8 mouse cellular contexts compared by ENCODE assay signal in the genomic region with DNA sequence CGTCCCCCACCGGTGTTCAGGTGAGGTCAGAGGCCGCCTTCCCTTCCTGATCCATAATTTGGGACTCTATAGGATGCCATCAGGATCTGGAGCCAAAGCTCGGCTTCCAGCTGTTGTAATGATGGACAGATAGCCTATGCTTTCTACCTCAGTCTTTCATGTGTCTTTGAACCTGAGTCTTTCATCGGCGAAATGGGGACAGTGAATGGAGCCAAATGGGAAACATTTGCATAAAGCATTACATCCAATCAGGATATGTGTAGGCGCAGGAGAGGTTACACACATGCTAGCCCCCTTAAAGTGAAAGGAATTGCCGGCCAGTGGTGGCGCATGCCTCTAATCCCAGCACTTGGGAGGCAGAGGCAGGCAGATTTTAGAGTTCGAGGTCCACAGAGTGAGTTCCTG. TPM values are rescaled to one million over a fixed set of nuclear protein-coding genes. Genes with fewer than 3 reads are reported as not detected.
DNase-seq lines count a peak whose midpoint lies in the region; ATAC-seq and TF ChIP-seq lines count a peak whose summit lies in the region.

No protein-coding gene starts in this region.

- ATAC-seq in heart, embryonic 11.5 days (replicated peaks; ENCODE audit: insufficient number of reproducible peaks, low FRiP score, low TSS enrichment), result peak; percentile 44
- ATAC-seq in embryonic facial prominence, embryonic 14.5 days (ENCODE audit: low read depth), result peak; percentile 67
- peak; percentile 65 for ATAC-seq in intestine, embryonic 14.5 days (replicated peaks; ENCODE audit: low FRiP score, low TSS enrichment, low read depth)

- H3K27me3 ChIP-seq in heart, embryonic 11.5 days (ENCODE audit: control insufficient read depth, insufficient read depth, low read length), result no peaks in the 10 kb centered on the region
- no peaks in the 10 kb centered on the region for H3K27me3 ChIP-seq in E14TG2a.4 (ENCODE audit: insufficient read depth, low read length)
- H3K27me3 ChIP-seq in embryonic facial prominence, embryonic 14.5 days (replicated peaks; ENCODE audit: control insufficient read depth, insufficient read depth, low read length), result no peaks in the 10 kb centered on the region
- H3K27me3 ChIP-seq in intestine, embryonic 14.5 days (replicated peaks; ENCODE audit: control insufficient read depth, insufficient read depth, low read length), result no peaks in the 10 kb centered on the region
- no peaks in the 10 kb centered on the region for H3K27me3 ChIP-seq in midbrain, embryonic 10.5 days (ENCODE audit: low read depth, poor library complexity, severe bottlenecking)

- H3K4me2 ChIP-seq in heart, embryonic 11.5 days, result peak overlapping the region; percentile 61
- H3K4me2 ChIP-seq in embryonic facial prominence, embryonic 14.5 days (ENCODE audit: low read depth, low read length), result peak overlapping the region; percentile 55
- H3K4me2 ChIP-seq in intestine, embryonic 14.5 days (ENCODE audit: low read length), result peak overlapping the region; percentile 63

- no peaks in the 10 kb centered on the region for H3K4me1 ChIP-seq in heart, embryonic 11.5 days (ENCODE audit: control insufficient read depth, insufficient read depth, low read length)
- H3K4me1 ChIP-seq in E14TG2a.4 (replicated peaks; ENCODE audit: low read depth, low read length), result peaks cover 89% of the 10 kb centered on the region
- H3K4me1 ChIP-seq in embryonic facial prominence, embryonic 14.5 days (ENCODE audit: control insufficient read depth, insufficient read depth, low read length), result peaks cover 3% of the 10 kb centered on the region
- peaks cover 10% of the 10 kb centered on the region for H3K4me1 ChIP-seq in intestine, embryonic 14.5 days (replicated peaks; ENCODE audit: control insufficient read depth, insufficient read depth, low read length)
- H3K4me1 ChIP-seq in midbrain, embryonic 10.5 days, result peaks cover 21% of the 10 kb centered on the region

- H3K9ac ChIP-seq in heart, embryonic 11.5 days (ENCODE audit: low read depth, low read length), result peak overlapping the region; percentile 73
- H3K9ac ChIP-seq in embryonic facial prominence, embryonic 14.5 days (ENCODE audit: low read depth, low read length), result peak overlapping the region; percentile 69
- H3K9ac ChIP-seq in intestine, embryonic 14.5 days (ENCODE audit: low read length), result peak overlapping the region; percentile 67

- no peak for TF ChIP-seq CTCF in E14TG2a.4 (conservative IDR thresholded peaks at IDR 0.05; ENCODE audit: low read length)

- H3K9me3 ChIP-seq in heart, embryonic 11.5 days (replicated peaks; ENCODE audit: control insufficient read depth, low read length), result no peaks in the 10 kb centered on the region
- no peaks in the 10 kb centered on the region for H3K9me3 ChIP-seq in E14TG2a.4 (ENCODE audit: low read length)
- H3K9me3 ChIP-seq in embryonic facial prominence, embryonic 14.5 days (ENCODE audit: control insufficient read depth, low read length), result no peaks in the 10 kb centered on the region
- no peaks in the 10 kb centered on the region for H3K9me3 ChIP-seq in intestine, embryonic 14.5 days (ENCODE audit: control insufficient read depth, low read length)
- H3K9me3 ChIP-seq in midbrain, embryonic 10.5 days (replicated peaks), result no peaks in the 10 kb centered on the region

- 2% methylated on average over 10 of the region's 10 CpGs for WGBS in heart, embryonic 11.5 days (ENCODE audit: insufficient replicate concordance)
- 3% methylated on average over 10 of the region's 10 CpGs for whole genome bisulfite sequencing in embryonic facial prominence, embryonic 14.5 days
- WGBS in intestine, embryonic 14.5 days, result 1% methylated on average over 10 of the region's 10 CpGs
- 4% methylated on average over 10 of the region's 10 CpGs for WGBS in midbrain, embryonic 10.5 days

- DNase-seq in heart, adult 11 months, result no peak
- DNase-seq in embryonic facial prominence, embryonic 14.5 days (ENCODE audit: low spot score), result peak; percentile 72
- DNase-seq in intestine, embryonic 14.5 days (ENCODE audit: low spot score), result no peak
- DNase-seq in midbrain, embryonic 10.5 days (ENCODE audit: low spot score), result no peak
- DNase-seq in adipocyte (ENCODE audit: low spot score), result no peak
- DNase-seq in adrenal gland, adult 2 months, result no peak

- H3K36me3 ChIP-seq in heart, embryonic 11.5 days (ENCODE audit: control insufficient read depth, insufficient read depth, low read length), result peaks cover 9% of the 10 kb centered on the region; the same call in 1 of the 2 replicates
- H3K36me3 ChIP-seq in E14TG2a.4 (ENCODE audit: insufficient read depth, low read length), result peaks cover 72% of the 10 kb centered on the region
- peaks cover 44% of the 10 kb centered on the region for H3K36me3 ChIP-seq in embryonic facial prominence, embryonic 14.5 days (ENCODE audit: control insufficient read depth, insufficient read depth, low read length)
- H3K36me3 ChIP-seq in intestine, embryonic 14.5 days (ENCODE audit: control insufficient read depth, insufficient read depth, low read length), result peaks cover 52% of the 10 kb centered on the region
- H3K36me3 ChIP-seq in midbrain, embryonic 10.5 days, result peaks cover 58% of the 10 kb centered on the region

- peak overlapping the region; percentile 66 for H3K27ac ChIP-seq in heart, embryonic 11.5 days (ENCODE audit: low read depth, low read length)
- peak overlapping the region; percentile 79 for H3K27ac ChIP-seq in embryonic facial prominence, embryonic 14.5 days (replicated peaks; ENCODE audit: low read depth, low read length)
- H3K27ac ChIP-seq in intestine, embryonic 14.5 days (ENCODE audit: low read depth), result peak overlapping the region; percentile 71
- H3K27ac ChIP-seq in midbrain, embryonic 10.5 days (replicated peaks), result peak overlapping the region; percentile 89

- H3K4me3 ChIP-seq in heart, embryonic 11.5 days (ENCODE audit: low read depth, low read length), result peak overlapping the region; percentile 63
- peak overlapping the region; percentile 93 for H3K4me3 ChIP-seq in E14TG2a.4 (replicated peaks; ENCODE audit: low read length)
- H3K4me3 ChIP-seq in embryonic facial prominence, embryonic 14.5 days (ENCODE audit: low read depth, low read length), result peak overlapping the region; percentile 67
- peak overlapping the region; percentile 91 for H3K4me3 ChIP-seq in intestine, embryonic 14.5 days (ENCODE audit: low read depth, low read length)
- H3K4me3 ChIP-seq in midbrain, embryonic 10.5 days, result peak overlapping the region; percentile 71

RNA-seq across cellular contexts. Expression of gene Zswim1, which starts 0.7 kb away (rescaled TPM):
- 11.4 and 11.7 TPM in 2 replicates for polyA plus RNA-seq in heart, embryonic 11.5 days (2014; fragmentation: Nextera tagmentation; extraction: Ambion mirVana)
- 15.1 and 15.7 TPM in 2 replicates for polyA plus RNA-seq in embryonic facial prominence, embryonic 14.5 days (2014; fragmentation: Nextera tagmentation; extraction: Ambion mirVana)
- 16.5 and 17.4 TPM in 2 replicates for polyA plus RNA-seq in intestine, embryonic 14.5 days (2014; fragmentation: Nextera tagmentation; extraction: Ambion mirVana)
- 24.7 and 25.3 TPM in 2 replicates for polyA plus RNA-seq in midbrain, embryonic 10.5 days (2016; fragmentation: Nextera tagmentation; extraction: Ambion mirVana)
- total RNA-seq in adrenal gland, adult 2 months (2021), result 10 to 100 TPM; 11.0 to 11.7 TPM
- polyA plus RNA-seq in adrenal gland, adult 2 months (2012; rRNA removed), result 19.7 and 21.8 TPM in 2 replicates

RNA-seq across cellular contexts. Expression of gene Spata25, which starts 5.2 kb away (rescaled TPM):
- 0.30 TPM in 1 of 2 replicates, not detected in the other for polyA plus RNA-seq in heart, embryonic 11.5 days (2014; fragmentation: Nextera tagmentation; extraction: Ambion mirVana)
- not detected in 2 replicates for polyA plus RNA-seq in embryonic facial prominence, embryonic 14.5 days (2014; fragmentation: Nextera tagmentation; extraction: Ambion mirVana)
- not detected in 2 replicates for polyA plus RNA-seq in intestine, embryonic 14.5 days (2014; fragmentation: Nextera tagmentation; extraction: Ambion mirVana)
- polyA plus RNA-seq in midbrain, embryonic 10.5 days (2016; fragmentation: Nextera tagmentation; extraction: Ambion mirVana), result 0.17 TPM in 1 of 2 replicates, not detected in the other
- not detected for total RNA-seq in adrenal gland, adult 2 months (2021)
- not detected in 2 replicates for polyA plus RNA-seq in adrenal gland, adult 2 months (2012; rRNA removed)

RNA-seq across cellular contexts. Expression of gene Ctsa, which starts 9.5 kb away (rescaled TPM):
- 143 and 149 TPM in 2 replicates for polyA plus RNA-seq in heart, embryonic 11.5 days (2014; fragmentation: Nextera tagmentation; extraction: Ambion mirVana)
- polyA plus RNA-seq in embryonic facial prominence, embryonic 14.5 days (2014; fragmentation: Nextera tagmentation; extraction: Ambion mirVana), result 140 and 154 TPM in 2 replicates
- 155 and 168 TPM in 2 replicates for polyA plus RNA-seq in intestine, embryonic 14.5 days (2014; fragmentation: Nextera tagmentation; extraction: Ambion mirVana)
- polyA plus RNA-seq in midbrain, embryonic 10.5 days (2016; fragmentation: Nextera tagmentation; extraction: Ambion mirVana), result 85.7 and 98.2 TPM in 2 replicates
- 100 to 1,000 TPM; 114 to 124 TPM for total RNA-seq in adrenal gland, adult 2 months (2021)
- 304 and 353 TPM in 2 replicates for polyA plus RNA-seq in adrenal gland, adult 2 months (2012; rRNA removed)

RNA-seq across cellular contexts. Expression of gene Neurl2, which starts 10.1 kb away (rescaled TPM):
- 41.9 and 43.2 TPM in 2 replicates for polyA plus RNA-seq in heart, embryonic 11.5 days (2014; fragmentation: Nextera tagmentation; extraction: Ambion mirVana)
- polyA plus RNA-seq in embryonic facial prominence, embryonic 14.5 days (2014; fragmentation: Nextera tagmentation; extraction: Ambion mirVana), result 8.3 and 9.1 TPM in 2 replicates
- 6.7 and 7.7 TPM in 2 replicates for polyA plus RNA-seq in intestine, embryonic 14.5 days (2014; fragmentation: Nextera tagmentation; extraction: Ambion mirVana)
- polyA plus RNA-seq in midbrain, embryonic 10.5 days (2016; fragmentation: Nextera tagmentation; extraction: Ambion mirVana), result 3.8 and 5.4 TPM in 2 replicates
- total RNA-seq in adrenal gland, adult 2 months (2021), result 1 to 10 TPM; 1.4 to 2.7 TPM
- 5.6 and 6.7 TPM in 2 replicates for polyA plus RNA-seq in adrenal gland, adult 2 months (2012; rRNA removed)

RNA-seq across cellular contexts. Expression of gene Zswim3, which starts 18.3 kb away (rescaled TPM):
- polyA plus RNA-seq in heart, embryonic 11.5 days (2014; fragmentation: Nextera tagmentation; extraction: Ambion mirVana), result 7.2 and 7.4 TPM in 2 replicates
- polyA plus RNA-seq in embryonic facial prominence, embryonic 14.5 days (2014; fragmentation: Nextera tagmentation; extraction: Ambion mirVana), result 6.0 and 6.4 TPM in 2 replicates
- polyA plus RNA-seq in intestine, embryonic 14.5 days (2014; fragmentation: Nextera tagmentation; extraction: Ambion mirVana), result 8.9 and 11.4 TPM in 2 replicates
- 9.7 and 11.6 TPM in 2 replicates for polyA plus RNA-seq in midbrain, embryonic 10.5 days (2016; fragmentation: Nextera tagmentation; extraction: Ambion mirVana)
- total RNA-seq in adrenal gland, adult 2 months (2021), result 1 to 10 TPM; 3.5 to 5.7 TPM
- 2.3 and 2.5 TPM in 2 replicates for polyA plus RNA-seq in adrenal gland, adult 2 months (2012; rRNA removed)
